Comparison of ENCODE assay signal across 19 mouse cellular contexts in genomic region chr10:86852160-86852559, GRCm38 (mm10).
DNase-seq lines count a peak whose midpoint lies in the region; ATAC-seq and TF ChIP-seq lines count a peak whose summit lies in the region.
"Had no signal": no experiment of that assay in that cellular context is flagged by ENCODE, and none has a peak within 500 bp of the region (broad histone marks: within the 10 kb centered on the region; RNA-seq: fewer than 3 reads in every experiment).

No protein-coding gene starts in this region.

- no peak overlapping the region for H3K4me2 ChIP-seq in forebrain, embryonic 16.5 days (ENCODE audit: low read length)
- H3K4me2 ChIP-seq in forebrain, embryonic 11.5 days (ENCODE audit: low read depth, low read length, severe bottlenecking) = no peak overlapping the region
- H3K4me2 ChIP-seq in midbrain, embryonic 13.5 days (replicated peaks) = no peak overlapping the region
- H3K4me2 ChIP-seq in midbrain, embryonic 11.5 days = no peak overlapping the region
- no peak overlapping the region for H3K4me2 ChIP-seq in hindbrain, postnatal 0 days (ENCODE audit: low read depth, low read length)
- H3K4me2 ChIP-seq: forebrain, embryonic 15.5 days had no signal

- no peak overlapping the region for H3K9ac ChIP-seq in forebrain, embryonic 16.5 days (replicated peaks; ENCODE audit: low read depth, low read length)
- H3K9ac ChIP-seq in forebrain, embryonic 11.5 days (ENCODE audit: low read length) = no peak overlapping the region
- no peak overlapping the region for H3K9ac ChIP-seq in midbrain, embryonic 13.5 days (replicated peaks)
- no peak overlapping the region for H3K9ac ChIP-seq in midbrain, embryonic 11.5 days (ENCODE audit: low read length)
- H3K9ac ChIP-seq in hindbrain, postnatal 0 days (replicated peaks; ENCODE audit: low read length) = no peak overlapping the region
- H3K9ac ChIP-seq: forebrain, embryonic 15.5 days had no signal

- 73% methylated on average over 6 of the region's 6 CpGs for WGBS in forebrain, embryonic 16.5 days
- 79% methylated on average over 6 of the region's 6 CpGs for WGBS in forebrain, embryonic 11.5 days
- 71% methylated on average over 6 of the region's 6 CpGs for WGBS in midbrain, embryonic 13.5 days
- WGBS in midbrain, embryonic 11.5 days = 84% methylated on average over 6 of the region's 6 CpGs
- WGBS in hindbrain, postnatal 0 days = 68% methylated on average over 6 of the region's 6 CpGs

- H3K27ac ChIP-seq in forebrain, embryonic 16.5 days (ENCODE audit: low read length) = no peak overlapping the region
- no peak overlapping the region for H3K27ac ChIP-seq in forebrain, embryonic 11.5 days (ENCODE audit: low read depth, low read length)
- no peak overlapping the region for H3K27ac ChIP-seq in midbrain, embryonic 13.5 days
- no peak overlapping the region for H3K27ac ChIP-seq in midbrain, embryonic 11.5 days (ENCODE audit: low read depth, low read length)
- no peak overlapping the region for H3K27ac ChIP-seq in hindbrain, postnatal 0 days
- H3K27ac ChIP-seq: embryonic facial prominence, embryonic 10.5 days; forebrain, embryonic 15.5 days had no signal

- H3K9me3 ChIP-seq in forebrain, embryonic 16.5 days (ENCODE audit: control insufficient read depth, low read length) = no peaks in the 10 kb centered on the region
- no peaks in the 10 kb centered on the region for H3K9me3 ChIP-seq in forebrain, embryonic 11.5 days (ENCODE audit: control insufficient read depth, low read length)
- H3K9me3 ChIP-seq in midbrain, embryonic 13.5 days = no peaks in the 10 kb centered on the region
- H3K9me3 ChIP-seq in midbrain, embryonic 11.5 days (ENCODE audit: control insufficient read depth, low read length) = no peaks in the 10 kb centered on the region
- H3K9me3 ChIP-seq in hindbrain, postnatal 0 days (ENCODE audit: low read length) = no peaks in the 10 kb centered on the region
- H3K9me3 ChIP-seq: embryonic facial prominence, embryonic 10.5 days; forebrain, embryonic 15.5 days had no signal

- H3K27me3 ChIP-seq in forebrain, embryonic 16.5 days (replicated peaks; ENCODE audit: control insufficient read depth, insufficient read depth, low read length) = no peaks in the 10 kb centered on the region
- H3K27me3 ChIP-seq in forebrain, embryonic 11.5 days (ENCODE audit: control insufficient read depth, insufficient read depth, low read length) = no peaks in the 10 kb centered on the region
- H3K27me3 ChIP-seq in midbrain, embryonic 13.5 days = no peaks in the 10 kb centered on the region
- H3K27me3 ChIP-seq in midbrain, embryonic 11.5 days (ENCODE audit: control insufficient read depth, insufficient read depth, low read length) = no peaks in the 10 kb centered on the region
- H3K27me3 ChIP-seq in hindbrain, postnatal 0 days (ENCODE audit: insufficient read depth, low read length) = no peaks in the 10 kb centered on the region
- H3K27me3 ChIP-seq: forebrain, embryonic 15.5 days had no signal

- no peaks in the 10 kb centered on the region for H3K36me3 ChIP-seq in forebrain, embryonic 16.5 days (ENCODE audit: control insufficient read depth, insufficient read depth)
- H3K36me3 ChIP-seq in forebrain, embryonic 11.5 days (ENCODE audit: control insufficient read depth, insufficient read depth, low read length) = no peaks in the 10 kb centered on the region
- no peaks in the 10 kb centered on the region for H3K36me3 ChIP-seq in midbrain, embryonic 13.5 days
- H3K36me3 ChIP-seq in midbrain, embryonic 11.5 days (ENCODE audit: control insufficient read depth, insufficient read depth, low read length) = no peaks in the 10 kb centered on the region
- H3K36me3 ChIP-seq in hindbrain, postnatal 0 days (ENCODE audit: insufficient read depth, low read length) = no peaks in the 10 kb centered on the region
- H3K36me3 ChIP-seq: embryonic facial prominence, embryonic 10.5 days; forebrain, embryonic 15.5 days had no signal

- no peaks in the 10 kb centered on the region for H3K4me1 ChIP-seq in forebrain, embryonic 16.5 days (replicated peaks; ENCODE audit: control insufficient read depth, insufficient read depth, low read length)
- H3K4me1 ChIP-seq in forebrain, embryonic 11.5 days (replicated peaks; ENCODE audit: control insufficient read depth, insufficient read depth, low read length) = no peaks in the 10 kb centered on the region
- H3K4me1 ChIP-seq in midbrain, embryonic 13.5 days (replicated peaks) = 0 out of 2 replicates have a peak, but pooled peaks cover 3% of the 10 kb centered on the region
- no peaks in the 10 kb centered on the region for H3K4me1 ChIP-seq in midbrain, embryonic 11.5 days (ENCODE audit: control insufficient read depth, insufficient read depth, low read length)
- H3K4me1 ChIP-seq in hindbrain, postnatal 0 days (ENCODE audit: insufficient read depth, low read length) = no peaks in the 10 kb centered on the region
- H3K4me1 ChIP-seq: embryonic facial prominence, embryonic 10.5 days; forebrain, embryonic 15.5 days had no signal

- no peak for DNase-seq in forebrain, embryonic 11.5 days (ENCODE audit: low spot score)
- no peak for DNase-seq in midbrain, embryonic 11.5 days (ENCODE audit: low spot score, missing footprints)
- DNase-seq in R1 (ENCODE audit: low read depth, low spot score) = peak; percentile 28
- DNase-seq in hindbrain, postnatal 0 days (ENCODE audit: low spot score) = peak; percentile 57
- DNase-seq in thymus, postnatal 36 days = no peak
- no peak for DNase-seq in layer of hippocampus, postnatal 14 days (ENCODE audit: low spot score in 2 of 2)
- DNase-seq: adrenal gland, postnatal 14 days; cerebellum, adult 18-20 months; cerebellum, postnatal 10 days; gastrocnemius, postnatal 25 days; heart, postnatal 10 days; heart, postnatal 4 days had no signal

- no peak overlapping the region for H3K4me3 ChIP-seq in forebrain, embryonic 16.5 days (replicated peaks; ENCODE audit: low read length)
- H3K4me3 ChIP-seq in forebrain, embryonic 11.5 days (ENCODE audit: low read depth, low read length) = no peak overlapping the region
- H3K4me3 ChIP-seq in midbrain, embryonic 13.5 days (replicated peaks) = no peak overlapping the region
- no peak overlapping the region for H3K4me3 ChIP-seq in midbrain, embryonic 11.5 days (ENCODE audit: low read depth, low read length)
- no peak overlapping the region for H3K4me3 ChIP-seq in hindbrain, postnatal 0 days (ENCODE audit: low read length)
- H3K4me3 ChIP-seq: embryonic facial prominence, embryonic 10.5 days; forebrain, embryonic 15.5 days had no signal

- no peak for TF ChIP-seq CTCF in hindbrain, postnatal 0 days (IDR thresholded peaks at IDR 0.05; ENCODE audit: low read depth)

- peak; percentile 40; the same call in 1 of the 2 replicates for ATAC-seq in forebrain, embryonic 16.5 days
- ATAC-seq in forebrain, embryonic 11.5 days (replicated peaks; ENCODE audit: low FRiP score) = no peak
- peak; percentile 48; the same call in 1 of the 2 replicates for ATAC-seq in midbrain, embryonic 13.5 days
- ATAC-seq in midbrain, embryonic 11.5 days (ENCODE audit: low FRiP score) = no peak
- peak; percentile 71 for ATAC-seq in hindbrain, postnatal 0 days
- ATAC-seq: activated CD4-positive, CD25-positive, alpha-beta regulatory T cell, adult 4 months; forebrain, embryonic 15.5 days; inflammation-experienced regulatory T-cells, adult 6 months; intestine, postnatal 0 days had no signal

Comparison
In these comparisons a context has a peak if more than half of its experiments do, and no peak if none do; other contexts are left out.
1. ATAC-seq: peak in forebrain, embryonic 16.5 days (single experiment), midbrain, embryonic 13.5 days (single experiment) and hindbrain, postnatal 0 days (single experiment); none in forebrain, embryonic 11.5 days (single experiment) and midbrain, embryonic 11.5 days (single experiment).
2. DNase-seq: peak in R1 (single experiment) and hindbrain, postnatal 0 days (single experiment); none in forebrain, embryonic 11.5 days (single experiment), midbrain, embryonic 11.5 days (single experiment), thymus, postnatal 36 days (0 of 2) and layer of hippocampus, postnatal 14 days (0 of 2).